Mouse (Mus musculus) G1E-ER4 (cell line): Measurements from ENCODE around the gene Agtrap. TPM values are rescaled to one million over a fixed set of nuclear protein-coding genes. Genes with fewer than 3 reads are reported as not detected.

Source experiments
- GATA1 ChIP-seq: IDR thresholded peaks from one replicate; pipeline ENCODE4 v1.8.0; 2012; ENCODE audit warnings: low read length, inconsistent platforms
- polyA plus RNA-seq: library from polyadenylated mRNA; stranded (reverse); fragments of >175 nt; gene quantifications from 2 replicates; pipeline ENCODE4 v1.2.3, GENCODE M21; 2012

Agtrap gene
- polyA plus RNA-seq, 1 experiment: 3.1 TPM

GRCm38 (mm10) chr4:148085131-148085906 is 2.5 kb downstream of the Agtrap start:
- TF ChIP-seq GATA1: no peak

GRCm38 (mm10) chr4:148084261-148084714 is 3.5 kb downstream of the Agtrap start:
- TF ChIP-seq GATA1: no peak

- no peak for TF ChIP-seq GATA1
Measured at GRCm38 (mm10) chr4:148083176-148083899, 4.5 kb downstream of the Agtrap start.

- TF ChIP-seq GATA1: no peak
Measured at GRCm38 (mm10) chr4:148082257-148083044, 5.4 kb downstream of the Agtrap start.

- TF ChIP-seq GATA1: no peak
Measured at GRCm38 (mm10) chr4:148081201-148081600, 6.6 kb downstream of the Agtrap start.

- TF ChIP-seq GATA1: no peak
Measured at GRCm38 (mm10) chr4:148080597-148080973, 7.2 kb downstream of the Agtrap start.

GRCm38 (mm10) chr4:148079944-148080596 is 7.8 kb downstream of the Agtrap start:
- TF ChIP-seq GATA1: no peak

GRCm38 (mm10) chr4:148079212-148079611 is 8.6 kb downstream of the Agtrap start:
- TF ChIP-seq GATA1: no peak

- no peak for TF ChIP-seq GATA1
Measured at GRCm38 (mm10) chr4:148075881-148076280, 11.9 kb downstream of the Agtrap start.

GRCm38 (mm10) chr4:148075259-148075658 is 12.6 kb downstream of the Agtrap start:
- no peak for TF ChIP-seq GATA1

- no peak for TF ChIP-seq GATA1
Measured at GRCm38 (mm10) chr4:148074521-148075189, 13.2 kb downstream of the Agtrap start.

- no peak for TF ChIP-seq GATA1
Measured at GRCm38 (mm10) chr4:148071508-148071907, 16.3 kb downstream of the Agtrap start.

- no peak for TF ChIP-seq GATA1
Measured at GRCm38 (mm10) chr4:148069602-148070218, 18.1 kb downstream of the Agtrap start.

- TF ChIP-seq GATA1: no peak
Measured at GRCm38 (mm10) chr4:148067346-148067745, 20.5 kb downstream of the Agtrap start.
